Mouse (Mus musculus) gastrocnemius, adult 2 months (tissue): ENCODE results near the gene Slc22a17. TPM values are rescaled to one million over a fixed set of nuclear protein-coding genes. Genes with fewer than 3 reads are reported as not detected.
"Not testable (repeated sequence)": the region's sequence is repeated elsewhere in the genome, so short reads cannot be mapped to it uniquely, and the experiment has no call there.

Experiments used
- DNase-seq: peaks from one replicate; pipeline ENCODE4 v3.0.0; 2022
- H3K27ac ChIP-seq: fragments of 200-600 bp; 2 replicates; pipeline ENCODE4 v1.8.1; 2022; ENCODE audit warnings: mild to moderate bottlenecking
- H3K4me3 ChIP-seq: fragments of 200-600 bp; 2 replicates; pipeline ENCODE4 v1.8.1; 2022; ENCODE audit warnings: mild to moderate bottlenecking, moderate library complexity
- CTCF ChIP-seq: fragments of 200-600 bp; IDR thresholded peaks from 2 replicates; pipeline ENCODE4 v1.8.1; 2022; ENCODE audit warnings: antibody characterized with exemption, mild to moderate bottlenecking, moderate library complexity
- intact Hi-C: fragments of 180-260 bp; cut with DNase I; formaldehyde crosslinking; loops from one replicate; pipeline ENCODE4 v1.15.1; 2025
- total RNA-seq, 2 experiments: library from RNA; stranded (reverse); gene quantifications; 2 replicates each; pipeline ENCODE4 v1.2.3; 2021

Gene Slc22a17
- total RNA-seq, 2 experiments from 2014 or later, result 1.0 to 1.4 TPM

DNA sequence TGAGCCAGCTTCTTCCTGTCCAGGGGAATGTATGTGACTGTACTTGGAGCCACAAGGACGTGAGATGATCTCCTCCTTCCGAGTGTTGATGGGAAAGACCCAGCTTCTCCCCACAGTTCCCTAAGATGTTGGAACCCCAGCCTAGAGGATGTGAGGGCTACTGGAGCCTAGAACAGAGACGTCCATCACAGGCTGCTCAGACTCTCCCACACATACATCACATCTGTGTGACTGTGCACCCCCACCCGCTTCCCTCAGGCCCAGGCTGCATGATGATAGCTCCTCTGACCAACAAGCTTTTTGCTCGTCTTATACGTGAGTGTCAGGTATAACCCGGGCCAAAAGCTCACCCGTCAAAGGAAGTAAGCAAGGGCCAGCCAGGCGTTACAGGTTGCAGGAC is 35.8 kb upstream of the Slc22a17 start:
- Histone ChIP-seq H3K4me3 (no peak overlapping the region), H3K27ac (no peak overlapping the region)
- intact Hi-C loops, result no loop called here
- no peak for TF ChIP-seq CTCF
- DNase-seq, result no peak

DNA sequence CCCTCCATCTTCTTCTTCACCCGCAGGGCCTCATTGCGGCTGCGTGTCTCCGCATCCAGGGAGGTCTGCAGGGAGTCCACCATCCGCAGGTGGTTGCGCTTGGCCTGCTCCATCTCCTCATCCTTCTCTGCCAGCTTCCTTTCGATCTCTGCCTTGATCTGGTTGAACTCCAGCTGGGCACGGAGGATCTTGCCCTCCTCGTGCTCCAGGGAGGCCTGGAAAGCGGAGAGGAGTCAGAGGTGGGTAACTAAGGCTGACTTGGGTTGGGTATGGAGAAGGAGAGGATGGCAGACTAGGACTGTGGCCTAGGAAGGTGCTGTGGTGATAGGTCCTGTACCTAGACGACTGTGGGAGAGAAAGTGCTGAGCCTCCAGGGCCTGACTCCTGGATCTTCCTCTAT is 34.1 kb upstream of the Slc22a17 start:
- intact Hi-C loops, DNase-seq, H3K27ac ChIP-seq, H3K4me3 ChIP-seq: not testable (repeated sequence)

DNA sequence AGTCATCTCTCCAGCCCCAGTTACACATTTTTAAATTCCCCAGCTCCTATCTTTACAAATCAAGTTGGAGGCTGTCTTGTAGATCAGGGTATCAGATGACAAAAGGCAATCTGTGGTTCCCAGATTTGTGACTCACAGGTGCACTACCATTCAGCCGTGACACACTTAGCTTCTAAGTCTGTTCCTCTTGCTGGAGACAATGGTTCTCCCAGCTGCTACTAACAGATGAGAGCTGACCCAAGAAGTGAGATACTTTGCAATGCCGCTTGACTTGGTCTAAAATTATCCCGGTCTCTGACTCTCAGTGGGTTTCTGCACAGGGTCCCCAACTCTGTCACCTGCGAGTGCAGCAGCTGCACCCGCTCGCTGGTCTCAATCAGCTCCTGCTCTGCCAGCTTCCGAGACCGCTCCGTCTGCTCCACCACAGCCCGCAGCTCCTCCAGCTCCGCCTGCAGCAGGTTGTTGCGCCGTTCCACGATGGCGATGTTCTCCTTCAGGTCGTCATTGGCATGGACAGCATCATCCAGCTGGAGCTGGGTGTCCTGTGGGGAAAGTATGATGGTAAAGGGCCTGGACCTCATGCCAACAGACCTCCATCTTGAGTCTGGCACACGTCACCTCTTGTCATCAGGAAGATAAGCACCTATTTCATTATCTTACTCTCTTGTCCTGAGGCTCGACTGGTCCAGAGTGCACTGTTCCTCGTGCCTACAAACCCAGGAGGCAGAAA is 33.2 kb upstream of the Slc22a17 start:
- Histone ChIP-seq H3K27ac (no peak overlapping the region), H3K4me3 (no peak overlapping the region)
- DNase-seq, result no peak
- no peak for TF ChIP-seq CTCF
- intact Hi-C loops, result no loop called here

DNA sequence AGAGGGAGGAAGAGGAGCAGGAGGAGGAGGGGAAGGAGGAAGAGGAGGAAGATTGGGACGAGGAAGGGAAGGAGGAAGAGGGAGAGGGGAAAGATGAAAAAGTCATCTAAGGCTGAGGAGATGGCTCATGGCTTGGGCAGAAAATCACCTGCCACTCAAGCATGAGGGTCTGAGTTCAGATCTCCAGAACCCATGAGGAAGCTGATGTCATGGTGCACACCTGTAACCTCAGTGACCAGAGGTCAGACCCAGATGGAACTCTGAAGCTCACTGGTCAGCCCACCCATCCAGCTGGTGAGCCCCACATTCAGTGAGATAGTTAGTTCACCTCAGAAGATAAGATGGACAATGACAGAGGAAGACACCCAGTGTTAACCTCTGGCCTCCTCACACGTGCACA is 32.0 kb upstream of the Slc22a17 start:
- intact Hi-C loops, result no loop called here
- no peak for TF ChIP-seq CTCF
- no peak for DNase-seq

DNA sequence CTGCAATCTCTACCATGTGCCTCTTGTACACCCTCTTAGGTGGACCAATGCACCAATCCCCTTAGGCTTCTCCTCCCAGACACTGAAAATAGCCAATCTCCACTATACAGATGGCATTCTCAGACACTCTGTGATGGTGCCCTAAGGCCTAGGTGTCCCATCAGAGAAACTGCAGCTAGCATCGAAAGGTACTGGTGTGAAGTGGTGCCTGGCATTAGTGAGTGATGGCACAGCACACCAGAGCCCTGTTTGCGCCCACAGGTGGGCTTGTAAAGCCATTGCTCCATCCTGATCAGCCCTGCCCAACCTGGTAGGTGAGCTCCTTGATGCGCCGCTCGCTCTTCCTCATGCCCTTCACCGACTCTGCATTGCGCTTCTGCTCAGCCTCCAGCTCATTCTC is 31.0 kb upstream of the Slc22a17 start:
- no peak for DNase-seq
- intact Hi-C loops, result no loop called here
- Histone ChIP-seq H3K27ac (no peak overlapping the region), H3K4me3 (no peak overlapping the region)
- TF ChIP-seq CTCF, result no peak

More for the DNA sequence above, 32.0 kb upstream of the Slc22a17 start:
- no peak overlapping the region for H3K4me3 ChIP-seq
- no peak overlapping the region for H3K27ac ChIP-seq

DNA sequence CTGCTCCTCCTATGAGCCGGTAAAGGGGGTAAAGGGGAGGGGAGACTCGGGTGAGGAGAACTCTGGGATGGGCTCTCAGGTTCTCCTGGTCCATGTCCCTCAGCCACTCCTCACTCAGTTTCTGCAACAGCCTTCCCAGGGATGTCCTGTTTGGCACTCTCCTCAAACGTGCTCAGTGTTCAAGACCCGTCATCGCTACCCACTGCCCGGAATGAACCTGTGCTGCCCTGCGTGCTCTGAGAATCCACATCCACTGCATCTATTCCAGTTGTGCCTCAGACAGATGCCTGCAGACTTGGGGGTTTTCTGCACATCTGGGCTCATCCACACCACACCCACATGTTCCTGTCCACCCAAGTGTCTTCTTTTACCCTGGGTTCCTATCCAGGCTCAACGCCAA is 29.5 kb upstream of the Slc22a17 start:
- H3K27ac ChIP-seq, result no peak overlapping the region
- TF ChIP-seq CTCF, result no peak
- DNase-seq, result no peak
- intact Hi-C loops, result no loop called here
- no peak overlapping the region for H3K4me3 ChIP-seq

DNA sequence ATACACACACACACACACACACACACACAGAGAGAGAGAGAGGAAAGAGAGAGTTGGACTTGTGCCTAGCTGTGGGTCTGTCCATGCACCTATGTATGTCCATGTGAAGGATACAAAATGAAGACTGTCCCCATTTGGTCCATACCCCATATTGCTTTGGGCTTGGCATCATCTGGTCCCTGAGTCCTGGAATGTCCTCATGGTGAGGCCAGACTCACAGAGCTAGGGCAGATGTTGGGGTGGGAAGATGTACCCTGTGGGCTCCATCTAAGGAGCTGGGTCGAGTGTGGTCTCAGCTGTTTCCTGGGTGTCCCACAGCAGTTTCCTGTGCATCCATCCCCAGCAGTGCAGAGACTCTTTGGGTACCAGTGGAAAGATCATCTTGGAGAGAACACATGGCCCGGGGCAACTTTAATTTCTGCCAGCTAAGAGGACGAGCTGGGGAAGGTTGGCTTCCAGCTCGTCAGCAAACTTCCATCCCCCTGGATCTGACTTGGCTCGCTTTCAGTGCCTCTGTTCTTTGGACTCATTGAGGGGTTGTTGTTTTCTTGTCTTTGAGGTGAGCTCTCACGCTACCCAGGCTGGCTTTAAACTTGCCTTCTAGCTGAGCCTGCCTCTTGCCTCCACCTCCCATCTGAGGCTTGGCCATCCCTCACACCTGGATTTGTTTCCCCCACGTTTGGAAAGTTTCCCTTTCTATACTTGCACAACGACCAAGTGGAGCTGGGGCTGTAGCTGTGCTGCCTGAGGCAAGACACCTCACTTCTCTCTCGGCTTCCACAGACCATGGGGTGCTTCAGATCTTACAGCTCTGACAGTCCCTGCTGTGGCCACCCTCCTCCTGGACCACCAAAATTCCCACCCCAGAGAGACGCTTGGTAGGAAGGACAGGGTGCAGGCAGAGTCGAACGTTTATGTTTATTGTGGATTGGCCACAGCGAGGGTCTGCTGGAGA is 28.4 kb upstream of the Slc22a17 start:
- Histone ChIP-seq H3K27ac (no peak overlapping the region), H3K4me3 (no peak overlapping the region)
- DNase-seq, result no peak
- TF ChIP-seq CTCF, result no peak
- intact Hi-C loops, result no loop called here

DNA sequence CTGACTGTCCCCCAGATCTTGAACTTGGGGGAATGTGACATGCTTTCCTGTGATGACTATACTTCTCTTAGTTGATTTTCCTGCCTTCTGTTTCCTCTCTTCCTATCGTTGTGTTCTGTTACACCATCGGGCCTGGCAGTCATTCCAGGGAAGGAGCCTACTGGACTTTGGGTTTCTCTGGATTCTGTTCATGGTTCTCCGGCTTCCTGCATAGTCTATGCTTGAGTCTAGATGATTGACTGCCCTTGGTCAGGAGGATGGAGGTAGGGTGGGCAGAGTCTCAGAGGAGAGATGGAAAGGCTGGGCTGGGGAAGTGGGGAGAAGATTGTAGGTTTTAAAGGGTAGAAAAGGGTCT is 27.2 kb upstream of the Slc22a17 start:
- no peak for DNase-seq
- H3K27ac ChIP-seq, result no peak overlapping the region
- no peak overlapping the region for H3K4me3 ChIP-seq
- no peak for TF ChIP-seq CTCF
- intact Hi-C loops, result no loop called here

DNA sequence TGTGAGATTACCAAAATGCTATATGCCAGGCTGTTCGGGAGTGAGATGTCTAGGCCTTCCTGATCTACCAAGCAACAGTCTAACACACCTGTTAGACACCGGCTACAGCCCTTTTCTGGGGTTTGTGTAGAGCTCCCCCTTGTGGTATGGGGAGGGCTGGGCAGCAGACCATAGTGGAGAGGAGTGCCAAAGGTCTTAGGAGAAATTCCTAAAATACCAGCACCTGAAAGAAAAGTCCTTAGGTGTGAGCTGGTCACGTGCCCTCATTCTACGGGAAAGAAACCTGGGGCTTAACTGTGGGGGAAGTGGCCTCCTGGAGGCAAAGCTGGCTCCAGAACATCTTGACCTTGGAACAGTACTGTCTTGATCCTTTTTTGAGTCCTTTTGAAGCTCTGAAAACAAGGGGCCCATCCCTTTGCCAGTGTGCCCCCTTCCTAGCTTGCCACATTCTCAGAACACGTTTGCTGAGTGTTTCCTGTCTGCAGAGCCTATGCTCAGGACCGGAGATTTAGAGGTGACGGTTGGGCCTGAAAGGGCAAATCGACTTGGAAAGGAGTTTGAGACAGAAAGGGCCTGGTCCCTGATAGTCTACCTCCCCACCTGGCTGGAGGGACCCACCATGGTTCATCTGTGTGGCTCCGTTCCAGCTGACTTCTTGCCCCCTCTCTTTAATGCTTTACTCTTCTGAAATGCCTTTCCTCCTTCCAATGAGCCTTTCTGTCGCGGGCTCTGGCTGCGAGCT is 26.7 kb upstream of the Slc22a17 start:
- intact Hi-C loops, result loop anchor here (1.0 to 2.0 kb wide), 2 partner anchors 39 to 95 kb away; no protein-coding TSS in a partner anchor
- Histone ChIP-seq H3K4me3 (no peak overlapping the region), H3K27ac (no peak overlapping the region)
- DNase-seq, result peak; percentile 67
- TF ChIP-seq CTCF, result peak; percentile 95

DNA sequence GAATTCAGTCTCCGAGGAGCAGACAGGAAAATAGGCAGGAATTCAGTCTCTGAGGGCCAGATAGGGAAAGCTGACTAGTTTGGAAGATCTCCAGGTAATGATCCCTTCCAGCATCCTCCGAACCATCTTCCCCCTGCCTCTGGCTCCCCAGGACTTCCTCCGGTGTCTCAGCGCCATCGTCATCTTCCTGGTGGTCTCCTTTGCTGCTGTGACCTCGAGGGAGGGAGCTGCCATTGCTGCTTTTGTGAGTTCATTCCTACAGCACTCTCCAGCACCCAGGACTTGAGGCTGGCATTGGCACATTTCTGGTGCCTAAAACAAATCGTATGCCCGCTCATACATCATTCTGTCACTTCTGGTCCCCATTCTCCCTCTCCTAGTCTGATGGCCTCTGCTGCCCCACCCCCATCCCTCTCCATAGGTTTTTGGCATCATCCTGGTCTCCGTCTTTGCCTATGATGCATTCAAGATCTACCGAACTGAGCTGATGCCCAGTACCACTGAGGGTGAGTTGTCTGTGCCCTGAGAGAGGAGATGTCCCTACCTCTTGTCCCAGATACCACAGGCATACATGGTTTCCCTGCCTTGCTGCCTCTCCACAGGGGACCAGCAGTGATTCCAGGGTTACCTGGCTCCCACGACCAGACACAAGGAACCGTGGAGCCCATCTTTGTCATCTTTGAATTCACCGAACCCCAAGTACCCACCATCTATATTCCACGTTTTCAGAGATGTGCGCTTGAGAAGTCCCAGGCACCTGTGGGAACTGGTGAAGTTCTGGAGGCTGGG is 25.7 kb upstream of the Slc22a17 start:
- Histone ChIP-seq H3K27ac (no peak overlapping the region), H3K4me3 (no peak overlapping the region)
- DNase-seq, result no peak
- intact Hi-C loops, result loop anchor here (1.0 to 2.0 kb wide), 2 partner anchors 38 to 94 kb away; no protein-coding TSS in a partner anchor
- no peak for TF ChIP-seq CTCF

DNA sequence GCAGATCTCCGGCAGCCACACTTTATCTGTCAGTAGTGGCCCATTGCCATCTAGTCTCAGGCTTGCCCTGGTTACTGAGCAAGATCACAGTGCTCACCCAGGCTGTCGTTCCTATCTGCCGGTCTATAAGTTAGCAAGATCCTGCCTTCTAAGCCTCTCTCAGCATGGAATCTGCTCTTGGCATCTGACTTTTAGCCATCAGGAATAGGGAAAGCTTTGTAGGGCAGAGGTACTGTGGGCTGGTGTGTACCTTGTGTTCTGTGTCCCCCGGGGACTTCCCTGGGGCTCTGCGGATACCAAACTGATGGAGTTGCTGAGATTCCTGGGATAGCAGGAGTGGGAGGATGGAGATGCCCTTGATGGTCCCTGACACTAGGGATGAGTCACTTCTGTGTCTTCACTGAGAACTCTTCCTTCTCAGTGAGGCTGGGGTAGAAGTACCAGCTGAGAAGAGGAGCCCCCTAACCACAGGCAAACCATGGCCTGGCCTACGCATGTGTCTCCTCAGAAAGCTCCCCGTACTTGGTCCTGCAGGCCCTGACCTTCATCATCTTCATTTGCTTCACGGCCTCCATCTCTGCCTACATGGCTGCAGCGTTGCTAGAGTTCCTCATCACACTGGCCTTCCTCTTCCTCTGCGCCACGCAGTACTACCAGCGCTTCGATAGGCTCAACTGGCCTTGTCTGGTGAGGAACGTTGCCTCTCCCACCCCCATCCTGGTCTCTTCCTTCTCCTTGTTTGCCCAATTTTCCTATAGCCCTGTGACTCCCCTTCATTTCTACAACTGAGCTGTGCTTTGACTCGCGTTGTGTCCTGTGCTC is 24.6 kb upstream of the Slc22a17 start:
- intact Hi-C loops, result loop anchor here (2.0 kb wide), 1 partner anchor 93 kb away; no protein-coding TSS in a partner anchor
- no peak overlapping the region for H3K4me3 ChIP-seq
- no peak overlapping the region for H3K27ac ChIP-seq
- no peak for DNase-seq
- TF ChIP-seq CTCF, result no peak
